Mouse (Mus musculus) ES-E14 (cell line): ENCODE data around the gene Mtor. TPM values are rescaled to one million over a fixed set of nuclear protein-coding genes. Genes with fewer than 3 reads are reported as not detected.

Experiments used
- DNase-seq: peaks from one replicate; pipeline ENCODE4 v3.0.0-alpha.2; 2013; ENCODE audit warnings: low read depth, low spot score
- H3K27ac ChIP-seq: 2 replicates; pipeline ENCODE4 v1.5.1; 2012; ENCODE audit warnings: low read depth, mild to moderate bottlenecking, low read length, moderate library complexity, mixed read lengths; ENCODE audit not compliant: poor library complexity, insufficient read depth, severe bottlenecking
- H3K36me3 ChIP-seq: 2 replicates; pipeline ENCODE4 v1.6.1; 2012; ENCODE audit warnings: mild to moderate bottlenecking, low read length, moderate library complexity, mixed read lengths; ENCODE audit not compliant: control insufficient read depth, poor library complexity, insufficient read depth, severe bottlenecking
- H3K4me1 ChIP-seq, 2 experiments: fragments of 150-350 bp in 1 of 2; sonication (generic) in 1 of 2; 2 replicates each; pipeline ENCODE4 v1.6.1; 2012; ENCODE audit warnings: low read length in 2 of 2, mild to moderate bottlenecking in 1 of 2, mixed read lengths in 1 of 2; ENCODE audit not compliant: control insufficient read depth in 2 of 2, insufficient read depth in 2 of 2, poor library complexity in 1 of 2
- H3K4me3 ChIP-seq, 2 experiments: fragments of 150-350 bp in 1 of 2; sonication (generic) in 1 of 2; 2 replicates each; pipeline ENCODE4 v1.5.1; 2012; ENCODE audit warnings: low read length in 2 of 2, low read depth in 1 of 2, mild to moderate bottlenecking in 1 of 2, mixed read lengths in 1 of 2; ENCODE audit not compliant: insufficient read depth in 1 of 2, poor library complexity in 1 of 2, severe bottlenecking in 1 of 2
- H3K9ac ChIP-seq: 2 replicates; pipeline ENCODE4 v1.6.1; 2012; ENCODE audit warnings: low read depth, mild to moderate bottlenecking, low read length, mixed read lengths; ENCODE audit not compliant: poor library complexity, insufficient read depth, severe bottlenecking
- H3K9me3 ChIP-seq: fragments of 150-350 bp; sonication (generic); 2 replicates; pipeline ENCODE4 v1.6.1; 2012; ENCODE audit warnings: low read depth, mild to moderate bottlenecking, low read length; ENCODE audit not compliant: control insufficient read depth, insufficient read depth
- CHD2 ChIP-seq: IDR thresholded peaks from 2 replicates; pipeline ENCODE4 v1.6.1; 2014; ENCODE audit warnings: mild to moderate bottlenecking, low read depth, low read length, inconsistent platforms
- HCFC1 ChIP-seq: IDR thresholded peaks from 2 replicates; pipeline ENCODE4 v1.6.1; 2012; ENCODE audit warnings: low read length, inconsistent platforms, borderline replicate concordance; ENCODE audit not compliant: insufficient read depth
- MAFK ChIP-seq: IDR thresholded peaks from 2 replicates; pipeline ENCODE4 v1.6.1; 2014; ENCODE audit warnings: mild to moderate bottlenecking, low read depth, low read length, inconsistent platforms; ENCODE audit not compliant: insufficient read depth
- ZC3H11A ChIP-seq: IDR thresholded peaks from 2 replicates; pipeline ENCODE4 v1.6.1; 2012; ENCODE audit warnings: low read depth, mild to moderate bottlenecking, inconsistent platforms, low read length, borderline replicate concordance
- ZNF384 ChIP-seq: IDR thresholded peaks from 2 replicates; pipeline ENCODE4 v1.6.1; 2012; ENCODE audit warnings: low read depth, low read length, inconsistent platforms
- in situ Hi-C, 2 experiments: fragments of 600-800 bp; cut with MboI; formaldehyde crosslinking; loops; one replicate each; pipeline ENCODE4 v1.15.1; 2025; ENCODE audit warnings: low sequenced_read_pairs in 2 of 2, inconsistent platforms in 1 of 2; ENCODE audit not compliant: unreplicated experiment in 2 of 2
- total RNA-seq: library from RNA; depleted of rRNA; stranded (reverse); fragments of 300-350 nt; gene quantifications from 2 replicates; pipeline ENCODE4 v1.2.3, GENCODE M21; 2012

Gene Mtor
- total RNA-seq, 1 experiment: 37.6 TPM

DNA sequence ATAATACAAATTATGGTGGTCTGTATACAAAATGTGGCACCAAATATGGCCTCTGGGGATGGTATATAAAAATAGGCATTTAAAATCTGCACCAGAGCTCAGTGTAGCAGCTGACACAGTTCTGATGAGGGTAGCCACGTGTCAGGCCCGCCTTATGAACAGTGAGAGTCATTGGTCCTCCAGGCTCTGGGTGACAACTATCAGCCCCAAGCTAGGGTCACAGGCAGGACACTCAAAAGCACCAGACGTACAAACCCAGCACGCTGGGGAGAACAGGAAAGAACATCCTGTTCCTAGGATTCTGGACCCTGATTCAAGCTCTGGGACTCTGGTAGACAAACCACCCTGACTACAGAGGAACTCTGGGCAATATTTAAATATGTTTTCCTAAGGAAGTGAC, 13.9 kb upstream of the Mtor start:
- Histone ChIP-seq H3K4me1 (no peaks in the 10 kb centered on the region), H3K9ac (no peak overlapping the region), H3K9me3 (no peaks in the 10 kb centered on the region), H3K36me3 (peaks cover 16% of the 10 kb centered on the region; the same call in 1 of the 2 replicates), H3K27ac (no peak overlapping the region), H3K4me3 (no peak overlapping the region)
- in situ Hi-C loops: no loop called here
- TF ChIP-seq HCFC1 (no peak), ZNF384 (no peak), ZC3H11A (no peak), MAFK (no peak), CHD2 (no peak)
- DNase-seq: no peak

DNA sequence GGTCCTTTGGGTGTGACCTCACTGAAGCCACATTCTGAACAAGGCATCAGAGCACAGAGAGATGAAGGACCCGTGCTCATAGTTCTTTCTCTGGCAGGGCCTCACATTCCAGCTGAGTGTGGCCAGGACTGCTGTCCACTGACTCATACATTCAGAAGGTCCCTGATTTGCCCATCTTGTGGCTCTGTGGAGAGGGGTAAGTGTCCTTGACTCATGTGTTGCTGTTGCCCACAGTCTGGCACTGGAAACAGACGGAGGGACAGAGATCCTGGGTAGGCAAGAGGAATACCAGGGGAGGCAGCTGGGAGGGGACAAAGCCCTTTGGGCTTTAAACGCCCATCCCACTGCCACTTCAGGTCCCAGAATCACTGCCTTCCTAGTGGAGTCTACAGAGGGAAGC, 13.3 kb upstream of the Mtor start:
- Histone ChIP-seq H3K27ac (no peak overlapping the region), H3K4me1 (no peaks in the 10 kb centered on the region), H3K4me3 (no peak overlapping the region), H3K9me3 (no peaks in the 10 kb centered on the region), H3K36me3 (peaks cover 16% of the 10 kb centered on the region; the same call in 1 of the 2 replicates), H3K9ac (no peak overlapping the region)
- no peak for TF ChIP-seq ZNF384
- TF ChIP-seq MAFK: no peak
- no peak for TF ChIP-seq CHD2
- no peak for TF ChIP-seq HCFC1
- no peak for TF ChIP-seq ZC3H11A
- DNase-seq: no peak
- in situ Hi-C loops: no loop called here

DNA sequence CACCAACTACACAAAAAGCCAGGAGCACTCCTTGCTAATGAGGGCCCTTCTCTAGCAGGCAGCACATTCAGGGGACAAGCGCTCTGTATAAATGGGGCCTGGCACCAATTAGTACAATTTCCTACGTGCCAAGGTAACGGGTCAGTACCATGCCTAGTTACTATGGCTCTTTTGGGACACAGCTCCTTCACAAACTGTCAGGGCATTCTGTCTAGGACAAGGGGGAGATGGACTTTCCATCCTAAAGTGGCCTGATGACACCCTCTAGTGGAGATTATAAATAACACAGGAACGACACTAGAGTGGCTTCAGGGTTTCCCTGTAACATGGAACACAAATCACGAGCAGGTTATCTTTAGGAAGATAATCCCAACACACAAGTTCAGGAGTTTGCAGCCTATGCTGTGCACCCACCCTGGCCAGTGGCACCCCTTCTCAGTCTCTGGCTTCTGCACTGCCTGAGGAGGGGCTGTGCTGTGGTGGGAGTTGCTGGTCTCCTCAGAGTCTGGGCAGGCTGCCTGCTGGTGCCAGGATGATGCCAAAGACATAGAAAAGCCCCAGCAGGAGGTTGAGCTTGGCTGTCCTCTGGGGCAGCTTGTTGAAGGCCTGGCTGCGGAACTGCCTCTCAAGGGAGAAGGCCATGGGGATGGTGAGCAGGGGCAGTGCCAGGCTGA, 12.6 kb upstream of the Mtor start:
- TF ChIP-seq HCFC1: no peak
- TF ChIP-seq CHD2: no peak
- TF ChIP-seq MAFK: no peak
- TF ChIP-seq ZNF384: no peak
- TF ChIP-seq ZC3H11A: no peak
- no peaks in the 10 kb centered on the region for H3K4me1 ChIP-seq
- no peak overlapping the region for H3K4me3 ChIP-seq
- in situ Hi-C loops: no loop called here
- no peak overlapping the region for H3K9ac ChIP-seq
- no peak for DNase-seq
- peaks cover 16% of the 10 kb centered on the region; the same call in 1 of the 2 replicates for H3K36me3 ChIP-seq
- no peaks in the 10 kb centered on the region for H3K9me3 ChIP-seq
- no peak overlapping the region for H3K27ac ChIP-seq

DNA sequence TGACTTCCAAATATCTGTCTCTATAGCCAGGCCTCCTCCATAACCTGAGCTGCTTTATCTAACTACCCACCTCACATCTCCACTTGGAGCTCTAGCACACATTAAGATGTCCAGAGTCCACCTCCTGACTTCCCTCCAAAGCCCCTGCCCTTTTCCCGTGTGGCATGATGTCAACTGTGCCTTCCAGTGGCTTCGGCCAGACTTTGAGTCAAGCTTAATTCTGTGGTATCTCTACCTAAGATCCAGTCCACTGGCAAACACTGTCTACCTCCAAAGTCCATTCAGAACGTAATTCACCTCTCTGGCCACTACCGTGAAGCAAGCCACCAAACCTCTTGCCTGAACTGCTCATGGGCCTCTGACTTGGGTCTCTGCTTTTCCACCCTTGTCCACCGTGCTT, 6.5 kb upstream of the Mtor start:
- Histone ChIP-seq H3K9ac (no peak overlapping the region), H3K27ac (no peak overlapping the region), H3K4me1 (no peaks in the 10 kb centered on the region), H3K36me3 (peaks cover 3% of the 10 kb centered on the region; the same call in 1 of the 2 replicates), H3K9me3 (no peaks in the 10 kb centered on the region), H3K4me3 (no peak overlapping the region)
- no peak for DNase-seq
- TF ChIP-seq ZC3H11A (no peak), CHD2 (no peak), ZNF384 (no peak)
- in situ Hi-C loops: no loop called here

DNA sequence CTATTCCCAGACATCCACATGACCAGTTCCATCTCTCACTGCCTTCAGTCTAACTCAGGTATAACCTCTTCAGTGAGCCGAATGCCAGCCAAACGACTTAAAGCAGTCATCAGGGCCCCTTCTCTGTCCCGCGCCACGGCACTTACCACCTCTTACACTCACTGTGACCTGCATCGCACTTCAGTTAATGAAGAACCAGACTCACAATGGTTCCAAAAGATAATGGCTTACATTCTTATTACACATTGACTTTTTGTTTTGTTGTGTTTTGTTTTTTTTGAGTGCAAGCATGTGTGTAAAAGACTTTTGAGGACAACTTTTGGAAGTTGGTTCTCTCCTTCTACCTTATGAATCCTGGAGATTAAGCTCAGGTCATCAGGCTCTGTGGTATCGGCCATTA, 5.8 kb upstream of the Mtor start:
- Histone ChIP-seq H3K9me3 (no peaks in the 10 kb centered on the region), H3K27ac (no peak overlapping the region), H3K4me3 (no peak overlapping the region), H3K4me1 (no peaks in the 10 kb centered on the region), H3K36me3 (peaks cover 3% of the 10 kb centered on the region; the same call in 1 of the 2 replicates), H3K9ac (no peak overlapping the region)
- DNase-seq: no peak
- in situ Hi-C loops: no loop called here
- TF ChIP-seq HCFC1: no peak
- no peak for TF ChIP-seq MAFK
- no peak for TF ChIP-seq CHD2
- TF ChIP-seq ZNF384: no peak
- TF ChIP-seq ZC3H11A: no peak
